Mouse (Mus musculus): ENCODE data around the gene Hoxb7.

GRCm38 (mm10) chr11:96333241-96334001 is 47.0 kb downstream of the Hoxb7 start:
- TF ChIP-seq CTCF (IDR thresholded peaks at IDR 0.05; ENCODE audit: low read depth) = no peak
- no peak for TF ChIP-seq EP300 (IDR thresholded peaks at IDR 0.05; ENCODE audit: low read depth)
